In genomic region chr7:29760476-29760875, GRCm38 (mm10) we compare ENCODE assay signal across 26 mouse cellular contexts. TPM values are rescaled to one million over a fixed set of nuclear protein-coding genes. Genes with fewer than 3 reads are reported as not detected.
"Had no signal": no experiment of that assay in that cellular context is flagged by ENCODE, and none has a peak within 500 bp of the region (broad histone marks: within the 10 kb centered on the region; RNA-seq: fewer than 3 reads in every experiment).

No protein-coding gene starts in this region.

- H3K9me3 ChIP-seq: liver, embryonic 15.5 days; lung, embryonic 15.5 days; neural tube, embryonic 12.5 days had no signal

- H3K4me3 ChIP-seq: liver, embryonic 15.5 days; lung, embryonic 15.5 days; midbrain, embryonic 10.5 days; midbrain, embryonic 12.5 days; neural tube, embryonic 12.5 days had no signal

- ATAC-seq: liver, postnatal 0 days; lung, postnatal 0 days; midbrain, embryonic 16.5 days had no signal

- H3K9ac ChIP-seq: liver, embryonic 15.5 days; liver, postnatal 0 days; lung, embryonic 15.5 days; midbrain, embryonic 12.5 days; neural tube, embryonic 12.5 days had no signal

- H3K27me3 ChIP-seq: liver, embryonic 15.5 days; lung, embryonic 15.5 days; midbrain, embryonic 12.5 days; neural tube, embryonic 12.5 days had no signal

- H3K27ac ChIP-seq: liver, embryonic 15.5 days; lung, embryonic 15.5 days; macrophage; midbrain, embryonic 10.5 days; midbrain, embryonic 12.5 days; neural tube, embryonic 12.5 days had no signal

- H3K4me1 ChIP-seq: liver, embryonic 15.5 days; lung, embryonic 15.5 days; midbrain, embryonic 10.5 days; midbrain, embryonic 12.5 days; neural tube, embryonic 12.5 days had no signal

- H3K4me2 ChIP-seq: liver, embryonic 15.5 days; lung, embryonic 15.5 days; midbrain, embryonic 12.5 days; neural tube, embryonic 12.5 days had no signal

- H3K36me3 ChIP-seq: liver, embryonic 15.5 days; lung, embryonic 15.5 days; midbrain, embryonic 10.5 days; midbrain, embryonic 12.5 days; neural tube, embryonic 12.5 days had no signal

- DNase-seq: liver, postnatal 0 days; lung, adult 2 months; lung, postnatal 14 days; lung, postnatal 36 days; midbrain, embryonic 14.5 days; retina, postnatal 1 day; right cerebral cortex, adult 18-20 months; right cerebral cortex, postnatal 25 days; right cerebral cortex, postnatal 4 days; spleen, adult 18-20 months; thymus, adult 18-20 months; thymus, postnatal 14 days; thymus, postnatal 36 days had no signal

RNA-seq across cellular contexts. Expression of gene Catsperg2, which starts 33.6 kb away (rescaled TPM):
- total RNA-seq: megakaryocyte progenitor cell, adult 5-6 weeks; neutrophil, adult 5-6 weeks had no signal
- polyA plus RNA-seq: liver, embryonic 15.5 days; liver, postnatal 0 days; lung, adult 2 months; lung, postnatal 0 days; macrophage; small intestine, adult 2 months; stomach, embryonic 14.5 days; thymus, postnatal 0 days had no signal
